Mouse (Mus musculus): ENCODE measurements around the gene Eif2s3x. TPM values are rescaled to one million over a fixed set of nuclear protein-coding genes. Genes with fewer than 3 reads are reported as not detected.
A peak's percentile ranks its signal among the peaks of the same experiment; 100 is the strongest.

Gene Eif2s3x
- total RNA-seq, 1 experiment: 137 TPM

DNA sequence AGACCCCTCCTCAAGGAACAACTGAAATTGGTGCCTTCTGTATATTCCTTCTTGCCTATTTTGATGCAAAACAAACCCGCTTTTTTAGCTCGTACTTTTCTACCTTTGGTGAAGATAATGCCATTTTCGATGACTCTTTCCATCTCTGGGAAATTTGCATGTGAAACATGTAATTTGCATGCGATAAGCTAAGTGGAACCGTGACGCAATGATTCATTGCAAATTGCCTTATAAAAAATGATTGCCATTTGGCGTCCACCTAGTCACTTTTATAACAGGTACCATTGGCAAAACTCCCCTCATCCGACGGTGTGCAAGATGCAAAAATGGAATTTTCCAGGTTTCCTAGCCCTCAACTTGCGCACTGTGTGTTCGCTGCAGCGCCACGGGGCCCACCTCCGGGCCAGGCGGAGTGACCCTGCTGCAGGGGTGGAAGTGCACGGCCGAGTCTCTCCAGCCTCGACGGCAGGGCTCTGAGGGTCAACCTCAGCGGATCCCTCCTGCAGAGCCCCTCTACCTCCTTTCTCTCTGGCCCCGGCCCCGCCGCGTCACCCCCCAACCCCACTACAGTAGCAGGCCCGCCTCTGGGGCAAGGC, 21.4 kb upstream of the Eif2s3x start:
- Histone ChIP-seq H3K27ac (ENCODE audit: insufficient read depth, low read depth, low read length, poor library complexity, severe bottlenecking) (peak overlapping the region; percentile 31; the same call in 1 of the 2 replicates), H3K9ac (ENCODE audit: insufficient read depth, low read depth, low read length, poor library complexity, severe bottlenecking) (peak overlapping the region; percentile 83), H3K9me3 (ENCODE audit: control insufficient read depth, insufficient read depth, low read depth, low read length) (no peaks in the 10 kb centered on the region), H3K4me3 (ENCODE audit: insufficient read depth in 1 of 2, low read depth in 1 of 2, low read length in 2 of 2, poor library complexity in 1 of 2, severe bottlenecking in 1 of 2) (peak overlapping the region; percentile 86 to 94), H3K36me3 (ENCODE audit: control insufficient read depth, insufficient read depth, low read length, poor library complexity, severe bottlenecking) (no peaks in the 10 kb centered on the region), H3K4me1 (ENCODE audit: control insufficient read depth in 2 of 2, insufficient read depth in 2 of 2, low read length in 2 of 2, poor library complexity in 1 of 2) (no peaks in the 10 kb centered on the region)
- no peak for DNase-seq (ENCODE audit: low read depth, low spot score)
- in situ Hi-C loops (cut with MboI; ENCODE audit: low sequenced_read_pairs in 2 of 2, unreplicated experiment in 2 of 2): no loop called here
- TF ChIP-seq HCFC1 (IDR thresholded peaks at IDR 0.05; ENCODE audit: borderline replicate concordance, insufficient read depth, low read length) (no peak), ZC3H11A (IDR thresholded peaks at IDR 0.05; ENCODE audit: borderline replicate concordance, low read depth, low read length) (no peak), MAFK (IDR thresholded peaks at IDR 0.05; ENCODE audit: insufficient read depth, low read depth, low read length) (no peak), ZNF384 (IDR thresholded peaks at IDR 0.05; ENCODE audit: low read depth, low read length) (no peak), CHD2 (IDR thresholded peaks at IDR 0.05; ENCODE audit: low read depth, low read length) (no peak)

DNA sequence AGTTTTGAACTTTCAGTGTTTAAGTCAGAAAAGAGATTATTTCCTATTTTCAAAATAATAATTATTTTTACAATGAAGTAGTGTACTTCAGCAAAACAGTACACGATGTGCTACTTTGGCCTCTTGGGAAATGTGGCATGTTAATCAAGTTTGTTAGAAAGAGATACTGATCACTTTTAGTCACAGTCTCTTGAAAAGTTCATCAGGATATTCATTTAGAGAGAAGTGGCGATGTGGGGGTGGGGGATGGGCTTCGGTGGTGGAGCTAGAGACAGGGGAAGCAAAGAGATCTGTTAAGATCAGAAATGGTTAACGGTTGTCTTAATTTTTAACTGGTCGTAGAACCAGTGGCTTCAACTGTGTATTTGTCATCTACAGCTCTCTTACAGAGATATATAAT, 20.8 kb upstream of the Eif2s3x start:
- no peak for TF ChIP-seq ZNF384 (IDR thresholded peaks at IDR 0.05; ENCODE audit: low read depth, low read length)
- no peak for TF ChIP-seq ZC3H11A (IDR thresholded peaks at IDR 0.05; ENCODE audit: borderline replicate concordance, low read depth, low read length)
- no peak for TF ChIP-seq CHD2 (IDR thresholded peaks at IDR 0.05; ENCODE audit: low read depth, low read length)
- H3K27ac ChIP-seq (ENCODE audit: insufficient read depth, low read depth, low read length, poor library complexity, severe bottlenecking): no peak overlapping the region
- H3K4me3 ChIP-seq (ENCODE audit: insufficient read depth in 1 of 2, low read depth in 1 of 2, low read length in 2 of 2, poor library complexity in 1 of 2, severe bottlenecking in 1 of 2): peak overlapping the region in 1 of 2 experiments; percentile 86; a peak in 2 of 4 replicates
- H3K36me3 ChIP-seq (ENCODE audit: control insufficient read depth, insufficient read depth, low read length, poor library complexity, severe bottlenecking): no peaks in the 10 kb centered on the region
- DNase-seq (ENCODE audit: low read depth, low spot score): no peak
- no peaks in the 10 kb centered on the region for H3K4me1 ChIP-seq (ENCODE audit: control insufficient read depth in 2 of 2, insufficient read depth in 2 of 2, low read length in 2 of 2, poor library complexity in 1 of 2)
- no peak overlapping the region for H3K9ac ChIP-seq (ENCODE audit: insufficient read depth, low read depth, low read length, poor library complexity, severe bottlenecking)
- no peaks in the 10 kb centered on the region for H3K9me3 ChIP-seq (ENCODE audit: control insufficient read depth, insufficient read depth, low read depth, low read length)
- in situ Hi-C loops (cut with MboI; ENCODE audit: low sequenced_read_pairs in 2 of 2, unreplicated experiment in 2 of 2): no loop called here

DNA sequence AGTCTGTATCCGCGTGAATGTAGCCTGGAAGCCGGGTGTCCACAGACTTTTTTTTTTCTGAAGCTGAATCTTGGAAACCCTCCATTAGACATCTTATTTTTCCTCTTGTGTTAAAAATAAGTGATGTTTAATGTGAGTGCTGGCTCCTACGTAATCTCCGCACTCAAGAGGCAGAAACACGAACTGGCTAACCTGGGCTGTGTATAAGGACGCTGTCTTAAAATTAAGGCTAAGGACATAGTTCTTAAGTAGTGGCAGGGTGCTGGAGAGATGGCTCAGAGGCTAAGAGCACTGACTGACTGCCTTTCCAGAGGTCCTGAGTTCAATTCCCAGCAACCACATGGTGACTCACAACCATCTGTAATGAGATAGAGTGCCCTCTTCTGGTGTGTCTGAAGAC, 722 bp upstream of the Eif2s3x start:
- no peak for TF ChIP-seq ZNF384 (IDR thresholded peaks at IDR 0.05; ENCODE audit: low read depth, low read length)
- TF ChIP-seq HCFC1 (IDR thresholded peaks at IDR 0.05; ENCODE audit: borderline replicate concordance, insufficient read depth, low read length): no peak
- no peak for TF ChIP-seq CHD2 (IDR thresholded peaks at IDR 0.05; ENCODE audit: low read depth, low read length)
- no peak for TF ChIP-seq MAFK (IDR thresholded peaks at IDR 0.05; ENCODE audit: insufficient read depth, low read depth, low read length)
- no peak for TF ChIP-seq ZC3H11A (IDR thresholded peaks at IDR 0.05; ENCODE audit: borderline replicate concordance, low read depth, low read length)
- Histone ChIP-seq H3K27ac (ENCODE audit: insufficient read depth, low read depth, low read length, poor library complexity, severe bottlenecking) (no peak overlapping the region), H3K9ac (ENCODE audit: insufficient read depth, low read depth, low read length, poor library complexity, severe bottlenecking) (peak overlapping the region; percentile 17; the same call in 1 of the 2 replicates), H3K9me3 (ENCODE audit: control insufficient read depth, insufficient read depth, low read depth, low read length) (no peaks in the 10 kb centered on the region), H3K4me3 (ENCODE audit: insufficient read depth in 1 of 2, low read depth in 1 of 2, low read length in 2 of 2, poor library complexity in 1 of 2, severe bottlenecking in 1 of 2) (peak overlapping the region; percentile 98), H3K36me3 (ENCODE audit: control insufficient read depth, insufficient read depth, low read length, poor library complexity, severe bottlenecking) (peaks cover 9% of the 10 kb centered on the region; the same call in 1 of the 2 replicates), H3K4me1 (ENCODE audit: control insufficient read depth in 2 of 2, insufficient read depth in 2 of 2, low read length in 2 of 2, poor library complexity in 1 of 2) (0 out of 4 replicates have a peak, but pooled peaks cover 0 to 2% of the 10 kb centered on the region in 2 experiments)
- in situ Hi-C loops (cut with MboI; ENCODE audit: low sequenced_read_pairs in 2 of 2, unreplicated experiment in 2 of 2): no loop called here
- no peak for DNase-seq (ENCODE audit: low read depth, low spot score)

DNA sequence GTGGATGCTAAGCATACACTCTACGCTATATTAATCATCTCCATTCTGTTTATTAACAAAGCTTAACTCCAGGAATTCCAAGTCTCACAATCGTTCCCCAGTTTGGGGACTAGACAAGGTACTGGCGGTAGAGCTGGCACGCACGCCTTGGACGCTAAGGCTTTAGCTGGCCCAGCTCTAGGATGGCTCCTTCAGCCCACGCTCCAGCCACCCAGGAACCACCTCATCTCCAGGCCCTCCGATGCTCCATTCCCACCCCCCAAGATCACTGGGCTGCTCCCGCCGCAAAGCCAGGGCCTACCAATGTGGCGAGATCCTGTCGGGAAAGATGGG, 432 bp downstream of the Eif2s3x start:
- in situ Hi-C loops (cut with MboI; ENCODE audit: low sequenced_read_pairs in 2 of 2, unreplicated experiment in 2 of 2): no loop called here
- DNase-seq (ENCODE audit: low read depth, low spot score): no peak
- H3K36me3 ChIP-seq (ENCODE audit: control insufficient read depth, insufficient read depth, low read length, poor library complexity, severe bottlenecking): peaks cover 14% of the 10 kb centered on the region; the same call in 1 of the 2 replicates
- H3K4me1 ChIP-seq (ENCODE audit: control insufficient read depth in 2 of 2, insufficient read depth in 2 of 2, low read length in 2 of 2, poor library complexity in 1 of 2): 0 out of 4 replicates have a peak, but pooled peaks cover 0 to 2% of the 10 kb centered on the region in 2 experiments
- TF ChIP-seq CHD2 (IDR thresholded peaks at IDR 0.05; ENCODE audit: low read depth, low read length): no peak
- TF ChIP-seq ZNF384 (IDR thresholded peaks at IDR 0.05; ENCODE audit: low read depth, low read length): no peak
- no peak for TF ChIP-seq HCFC1 (IDR thresholded peaks at IDR 0.05; ENCODE audit: borderline replicate concordance, insufficient read depth, low read length)
- TF ChIP-seq MAFK (IDR thresholded peaks at IDR 0.05; ENCODE audit: insufficient read depth, low read depth, low read length): no peak
- TF ChIP-seq ZC3H11A (IDR thresholded peaks at IDR 0.05; ENCODE audit: borderline replicate concordance, low read depth, low read length): no peak
- no peaks in the 10 kb centered on the region for H3K9me3 ChIP-seq (ENCODE audit: control insufficient read depth, insufficient read depth, low read depth, low read length)
- peak overlapping the region; percentile 98 for H3K4me3 ChIP-seq (ENCODE audit: insufficient read depth in 1 of 2, low read depth in 1 of 2, low read length in 2 of 2, poor library complexity in 1 of 2, severe bottlenecking in 1 of 2)
- H3K9ac ChIP-seq (ENCODE audit: insufficient read depth, low read depth, low read length, poor library complexity, severe bottlenecking): peak overlapping the region; percentile 99
- peak overlapping the region; percentile 65; the same call in 1 of the 2 replicates for H3K27ac ChIP-seq (ENCODE audit: insufficient read depth, low read depth, low read length, poor library complexity, severe bottlenecking)

Data from ES-E14 (cell line).